Mouse (Mus musculus) brain, adult 10 weeks (tissue): ENCODE results near the gene Dmrtc1c2. TPM values are rescaled to one million over a fixed set of nuclear protein-coding genes. Genes with fewer than 3 reads are reported as not detected.

Experiments
- polyA plus RNA-seq: library from polyadenylated mRNA; stranded (reverse); fragments of 350-450 nt; fragmentation: Illumina TruSeq; extraction: RNeasy Lipid Tissue Mini Kit (QIAGEN cat#74804); gene quantifications from one replicate; pipeline ENCODE4 v1.2.3, GENCODE M21; 2015; ENCODE audit warnings: low read depth, low replicate concordance

Dmrtc1c2 gene
- polyA plus RNA-seq: not detected

GRCm38 (mm10) chrX:102854516-102854915 is at the start of gene Dmrtc1c2:
TSS of gene Dmrtc1c2 (minus strand) at chrX:102854616.

GRCm38 (mm10) chrX:102867871-102868270 is 13.5 kb upstream of the Dmrtc1c2 start, which contains the start of gene 1700031F05Rik:
TSS of gene 1700031F05Rik (minus strand) at chrX:102867971.

GRCm38 (mm10) chrX:102802663-102803062 is 51.8 kb downstream of the Dmrtc1c2 start, which contains the start of gene Dmrtc1c1:
TSS of gene Dmrtc1c1 (plus strand) at chrX:102802963.

Other genes starting within 250 kb of the Dmrtc1c2 start
- gene Phka1, start 210.4 kb downstream of the Dmrtc1c2 start, polyA plus RNA-seq: 12.7 TPM
- gene Gm3880, start 167.6 kb downstream of the Dmrtc1c2 start, polyA plus RNA-seq: not detected
- not detected for gene Gm9112, start 147.0 kb downstream of the Dmrtc1c2 start, polyA plus RNA-seq
- gene Dmrtc1b, start 146.8 kb downstream of the Dmrtc1c2 start, polyA plus RNA-seq: not detected
- gene Dmrtc1c1, start 51.7 kb downstream of the Dmrtc1c2 start, polyA plus RNA-seq: not detected
- gene 1700031F05Rik, start 13.4 kb upstream of the Dmrtc1c2 start, polyA plus RNA-seq: not detected
- 6.7 TPM for gene Dmrtc1a, start 54.1 kb upstream of the Dmrtc1c2 start, polyA plus RNA-seq
- not detected for gene 1700011M02Rik, start 54.3 kb upstream of the Dmrtc1c2 start, polyA plus RNA-seq
- gene 1700018G05Rik, start 73.8 kb upstream of the Dmrtc1c2 start, polyA plus RNA-seq: not detected